Mouse (Mus musculus): Measurements from ENCODE around the gene Cdc37. TPM values are rescaled to one million over a fixed set of nuclear protein-coding genes. Genes with fewer than 3 reads are reported as not detected.
A peak's percentile ranks its signal among the peaks of the same experiment; 100 is the strongest.

The Cdc37 gene
- polyA plus RNA-seq, 2 experiments from 2014 or later = 100 to 115 TPM

DNA sequence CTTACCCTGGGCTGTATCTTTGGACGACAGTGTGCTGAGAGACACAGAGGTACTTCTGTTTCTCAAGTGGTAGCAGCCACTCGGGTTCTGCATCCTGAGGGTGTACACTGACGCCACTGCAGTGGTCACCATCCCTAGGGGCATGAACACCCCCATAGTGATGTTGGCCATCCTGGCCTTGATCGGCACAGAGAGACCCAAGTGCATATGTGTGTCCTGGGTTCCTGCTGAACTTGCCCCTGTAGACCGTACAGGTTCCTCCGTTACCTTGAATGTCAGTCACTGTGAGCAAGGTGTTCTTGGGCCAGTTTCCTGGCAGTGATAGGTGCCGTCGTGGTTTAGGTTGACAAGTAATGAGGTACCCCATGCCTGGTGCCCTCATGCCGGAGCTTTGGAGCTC lies 56.4 kb downstream of the Cdc37 start:
- no peak for ATAC-seq

GRCm38 (mm10) chr9:21091707-21092320 lies 58.0 kb downstream of the Cdc37 start, which contains the start of the genes Gm38431 and Raver1:
Gm38431 (minus strand) TSS chr9:21091997.
Raver1 (minus strand) TSS chr9:21092008.
- ATAC-seq = peak; percentile 98

GRCm38 (mm10) chr9:21090972-21091706 lies 58.6 kb downstream of the Cdc37 start:
- ATAC-seq = no peak

GRCm38 (mm10) chr9:21090537-21090936 lies 59.2 kb downstream of the Cdc37 start:
- no peak for ATAC-seq

DNA sequence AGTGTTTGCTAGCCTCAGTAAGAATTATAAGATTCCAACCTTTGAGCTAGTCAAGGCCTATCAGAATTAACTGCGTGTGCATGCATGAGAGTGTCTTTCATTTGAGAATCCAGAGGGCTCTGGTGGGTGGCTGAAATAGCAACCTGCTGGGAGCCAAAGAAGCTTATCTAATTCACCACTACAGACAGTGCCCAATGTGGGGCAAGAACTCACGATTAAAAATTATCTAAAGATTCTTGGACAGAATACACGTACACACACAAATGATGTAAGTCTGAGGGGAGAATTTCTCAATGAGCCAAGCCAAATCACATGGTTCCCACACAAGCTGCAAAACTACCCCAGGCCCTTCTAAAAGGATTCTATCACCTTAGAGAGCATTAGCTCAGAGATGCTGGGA lies 66.5 kb downstream of the Cdc37 start:
- no peak for ATAC-seq

Other genes starting within 250 kb of the Cdc37 start
- gene Dnmt1, start 190.1 kb downstream of the Cdc37 start, polyA plus RNA-seq (2017; shearing (Covaris generic)) = 10 to 100 TPM; 43.0 to 75.2 TPM
- gene S1pr2, start 173.2 kb downstream of the Cdc37 start, polyA plus RNA-seq (2017; shearing (Covaris generic)) = 1 to 10 TPM; 3.2 to 5.6 TPM
- 100 to 1,000 TPM in 1 of 2 experiments, 10 to 100 TPM in 1; 94.9 to 122 TPM for gene Mrpl4, start 147.2 kb downstream of the Cdc37 start, polyA plus RNA-seq (2017; shearing (Covaris generic))
- 100 to 1,000 TPM in 1 of 2 experiments, 10 to 100 TPM in 1; 66.8 to 106 TPM for gene Icam1, start 134.0 kb downstream of the Cdc37 start, polyA plus RNA-seq (2017; shearing (Covaris generic))
- gene Icam4, start 120.6 kb downstream of the Cdc37 start, polyA plus RNA-seq (2017; shearing (Covaris generic)) = 1 to 10 TPM; 2.7 to 3.5 TPM
- under 1 TPM in 1 of 2 experiments, not detected in 1; 0.20 TPM for gene Icam5, start 117.9 kb downstream of the Cdc37 start, polyA plus RNA-seq (2017; shearing (Covaris generic))
- 1 to 10 TPM in 1 of 2 experiments, not detected in 1; 1.4 TPM for gene Zglp1, start 82.9 kb downstream of the Cdc37 start, polyA plus RNA-seq (2017; shearing (Covaris generic))
- gene Gm49373, start 76.9 kb downstream of the Cdc37 start, polyA plus RNA-seq (2017; shearing (Covaris generic)) = under 1 TPM in 1 of 2 experiments, not detected in 1; 0.75 TPM
- 10 to 100 TPM; 13.9 to 16.5 TPM for gene Fdx1l, start 76.4 kb downstream of the Cdc37 start, polyA plus RNA-seq (2017; shearing (Covaris generic))
- 1 to 10 TPM in 1 of 2 experiments, under 1 TPM in 1; 0.20 to 2.9 TPM for gene Gm38431, start 58.0 kb downstream of the Cdc37 start, polyA plus RNA-seq (2017; shearing (Covaris generic))
- 10 to 100 TPM; 18.5 to 21.1 TPM for gene Raver1, start 58.0 kb downstream of the Cdc37 start, polyA plus RNA-seq (2017; shearing (Covaris generic))
- gene Tyk2, start 18.7 kb downstream of the Cdc37 start, polyA plus RNA-seq (2017; shearing (Covaris generic)) = 10 to 100 TPM; 35.2 to 77.5 TPM
- 1 to 10 TPM in 1 of 2 experiments, under 1 TPM in 1; 0.67 to 1.3 TPM for gene Pde4a, start 15.7 kb upstream of the Cdc37 start, polyA plus RNA-seq (2017; shearing (Covaris generic))
- gene Keap1, start 89.4 kb upstream of the Cdc37 start, polyA plus RNA-seq (2017; shearing (Covaris generic)) = 10 to 100 TPM; 20.1 to 43.4 TPM
- under 1 TPM in 1 of 2 experiments, not detected in 1; 0.12 TPM for gene S1pr5, start 98.5 kb upstream of the Cdc37 start, polyA plus RNA-seq (2017; shearing (Covaris generic))
- gene Atg4d, start 115.3 kb upstream of the Cdc37 start, polyA plus RNA-seq (2017; shearing (Covaris generic)) = 10 to 100 TPM; 25.3 to 29.8 TPM
- gene Kri1, start 138.0 kb upstream of the Cdc37 start, polyA plus RNA-seq (2017; shearing (Covaris generic)) = 10 to 100 TPM; 25.2 to 45.3 TPM
- gene Cdkn2d, start 141.4 kb upstream of the Cdc37 start, polyA plus RNA-seq (2017; shearing (Covaris generic)) = 100 to 1,000 TPM; 124 to 126 TPM
- gene Ap1m2, start 162.4 kb upstream of the Cdc37 start, polyA plus RNA-seq (2017; shearing (Covaris generic)) = 1 to 10 TPM; 2.4 to 2.9 TPM
- 100 to 1,000 TPM; 242 to 364 TPM for gene Slc44a2, start 170.7 kb upstream of the Cdc37 start, polyA plus RNA-seq (2017; shearing (Covaris generic))
- 100 to 1,000 TPM; 127 to 203 TPM for gene Ilf3, start 217.9 kb upstream of the Cdc37 start, polyA plus RNA-seq (2017; shearing (Covaris generic))